Comparison of ENCODE assay signal across 8 mouse cellular contexts in the genomic region with DNA sequence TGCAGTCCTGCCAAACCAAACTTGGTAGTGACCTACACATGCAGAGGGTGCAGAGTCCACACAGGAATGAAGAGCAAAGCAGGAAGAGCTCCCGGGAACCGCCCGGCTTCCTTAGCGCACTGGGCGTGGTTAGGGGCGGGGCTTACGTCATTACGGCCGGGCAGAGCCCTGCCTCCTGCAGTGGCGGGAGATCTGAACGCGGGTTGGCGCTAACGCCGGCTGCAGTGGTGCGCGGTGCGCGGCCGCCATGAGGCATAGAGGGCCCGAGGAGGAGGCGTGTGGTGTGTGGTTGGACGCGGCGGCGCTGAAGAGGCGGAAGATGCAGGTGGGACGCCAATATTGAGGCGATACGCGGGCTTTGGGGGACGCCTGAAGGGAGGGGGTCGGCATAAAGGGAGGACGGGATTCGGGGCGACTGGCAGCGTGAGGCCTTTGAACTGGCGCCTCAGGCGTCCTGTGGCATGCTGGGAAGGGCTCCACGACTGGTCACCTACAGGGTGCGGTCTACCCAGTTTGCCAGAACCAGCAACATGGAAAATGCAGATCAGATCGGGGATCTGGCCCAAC. TPM values are rescaled to one million over a fixed set of nuclear protein-coding genes. Genes with fewer than 3 reads are reported as not detected.
DNase-seq lines count a peak whose midpoint lies in the region; ATAC-seq lines count a peak whose summit lies in the region.

A gene (plus strand): TSS at position 155 of the 567 bp plus-strand sequence.

- H3K27me3 ChIP-seq in embryonic facial prominence, embryonic 11.5 days (ENCODE audit: control insufficient read depth, insufficient read depth, low read length) = no peaks in the 10 kb centered on the region
- H3K27me3 ChIP-seq in limb, embryonic 13.5 days = no peaks in the 10 kb centered on the region
- no peaks in the 10 kb centered on the region for H3K27me3 ChIP-seq in midbrain, embryonic 15.5 days (replicated peaks)

- peak; percentile 92 for ATAC-seq in embryonic facial prominence, embryonic 11.5 days (replicated peaks; ENCODE audit: insufficient number of reproducible peaks, low FRiP score, low TSS enrichment, low read depth)
- ATAC-seq in limb, embryonic 13.5 days (ENCODE audit: low FRiP score, low read depth) = peak; percentile 94
- peak; percentile 93 for ATAC-seq in midbrain, embryonic 15.5 days (replicated peaks)

- H3K9ac ChIP-seq in embryonic facial prominence, embryonic 11.5 days (replicated peaks; ENCODE audit: low read length) = peak within 1 kb of the TSS; percentile 76
- H3K9ac ChIP-seq in limb, embryonic 13.5 days = peak within 1 kb of the TSS; percentile 67
- peak within 1 kb of the TSS; percentile 7; the same call in 1 of the 2 replicates for H3K9ac ChIP-seq in midbrain, embryonic 15.5 days

- H3K9me3 ChIP-seq in embryonic facial prominence, embryonic 11.5 days (replicated peaks; ENCODE audit: control insufficient read depth, low read length) = no peaks in the 10 kb centered on the region
- no peaks in the 10 kb centered on the region for H3K9me3 ChIP-seq in limb, embryonic 13.5 days
- H3K9me3 ChIP-seq in midbrain, embryonic 15.5 days = no peaks in the 10 kb centered on the region

- peak within 1 kb of the TSS; percentile 67 for H3K4me3 ChIP-seq in embryonic facial prominence, embryonic 11.5 days (ENCODE audit: low read depth, low read length)
- H3K4me3 ChIP-seq in limb, embryonic 13.5 days = peak within 1 kb of the TSS; percentile 66
- H3K4me3 ChIP-seq in midbrain, embryonic 15.5 days = peak within 1 kb of the TSS; percentile 44

- peak; percentile 93 for DNase-seq in 3134 (ENCODE audit: extremely low read depth, insufficient read length, low spot score)
- DNase-seq in adrenal gland, postnatal 25 days = peak; percentile 96
- peak; percentile 98 for DNase-seq in embryonic facial prominence, embryonic 11.5 days (ENCODE audit: low spot score)
- peak; percentile 92 for DNase-seq in heart, adult 18-20 months
- DNase-seq in kidney, adult 18-20 months = peak; percentile 88
- DNase-seq in spleen, adult 18-20 months = peak; percentile 64 to 80

- H3K27ac ChIP-seq in embryonic facial prominence, embryonic 11.5 days (replicated peaks; ENCODE audit: low read depth, low read length) = peak within 1 kb of the TSS; percentile 28; the same call in 1 of the 2 replicates
- H3K27ac ChIP-seq in limb, embryonic 13.5 days = no peak within 1 kb of the TSS
- no peak within 1 kb of the TSS for H3K27ac ChIP-seq in midbrain, embryonic 15.5 days

- no peaks in the 10 kb centered on the region for H3K36me3 ChIP-seq in embryonic facial prominence, embryonic 11.5 days (replicated peaks; ENCODE audit: control insufficient read depth, insufficient read depth, low read depth, low read length)
- no peaks in the 10 kb centered on the region for H3K36me3 ChIP-seq in limb, embryonic 13.5 days
- no peaks in the 10 kb centered on the region for H3K36me3 ChIP-seq in midbrain, embryonic 15.5 days (replicated peaks)

- WGBS in embryonic facial prominence, embryonic 11.5 days = 0% methylated on average over 42 of the region's 42 CpGs
- under 1% methylated on average over 42 of the region's 42 CpGs for WGBS in limb, embryonic 13.5 days
- WGBS in midbrain, embryonic 15.5 days = under 1% methylated on average over 42 of the region's 42 CpGs

- H3K4me1 ChIP-seq in embryonic facial prominence, embryonic 11.5 days (ENCODE audit: control insufficient read depth, insufficient read depth, low read length) = no peaks in the 10 kb centered on the region
- peaks cover 14% of the 10 kb centered on the region for H3K4me1 ChIP-seq in limb, embryonic 13.5 days
- peaks cover 6% of the 10 kb centered on the region for H3K4me1 ChIP-seq in midbrain, embryonic 15.5 days

- H3K4me2 ChIP-seq in embryonic facial prominence, embryonic 11.5 days (ENCODE audit: low read depth, low read length) = peak within 1 kb of the TSS; percentile 83
- H3K4me2 ChIP-seq in limb, embryonic 13.5 days (replicated peaks) = peak within 1 kb of the TSS; percentile 95
- H3K4me2 ChIP-seq in midbrain, embryonic 15.5 days = peak within 1 kb of the TSS; percentile 91

RNA-seq across cellular contexts. Expression of the gene that starts here (rescaled TPM):
- total RNA-seq in adrenal gland, postnatal 25 days (2021) = 3.4 and 4.4 TPM in 2 replicates
- 7.0 and 8.3 TPM in 2 replicates for polyA plus RNA-seq in embryonic facial prominence, embryonic 11.5 days (2014; fragmentation: Nextera tagmentation; extraction: Ambion mirVana)
- under 1 TPM in 1 of 2 experiments, not detected in 1; 0.36 TPM for total RNA-seq in heart, adult 18-20 months (2021)
- 10.6 and 10.8 TPM in 2 replicates for polyA plus RNA-seq in limb, embryonic 13.5 days (2015; fragmentation: Nextera tagmentation; extraction: Ambion mirVana)
- 1.3 and 1.9 TPM in 2 replicates for polyA plus RNA-seq in midbrain, embryonic 15.5 days (2015; fragmentation: Nextera tagmentation; extraction: Ambion mirVana)

Comparison
In these comparisons a context has a peak if more than half of its experiments do, and no peak if none do; other contexts are left out.
1. Peak in DNase-seq in heart, adult 18-20 months; RNA of the gene not detected or under 1 TPM.
2. H3K9ac ChIP-seq: peak in every context shown above with its lines; median percentile 76 in embryonic facial prominence, embryonic 11.5 days; 67 in limb, embryonic 13.5 days; 7 in midbrain, embryonic 15.5 days.